8 mouse cellular contexts compared by ENCODE assay signal in genomic region chr4:128712136-128712655, GRCm38 (mm10). TPM values are rescaled to one million over a fixed set of nuclear protein-coding genes. Genes with fewer than 3 reads are reported as not detected.
DNase-seq lines count a peak whose midpoint lies in the region; ATAC-seq lines count a peak whose summit lies in the region.

No protein-coding gene starts in this region.

- ATAC-seq in forebrain, embryonic 13.5 days = no peak
- ATAC-seq in liver, embryonic 13.5 days (ENCODE audit: low read depth) = no peak

- peak overlapping the region; percentile 58 for H3K4me2 ChIP-seq in forebrain, embryonic 13.5 days
- peak overlapping the region; percentile 72 for H3K4me2 ChIP-seq in liver, embryonic 13.5 days

- H3K27ac ChIP-seq in forebrain, embryonic 13.5 days = peak overlapping the region; percentile 45
- no peak overlapping the region; the same call in 1 of the 2 replicates for H3K27ac ChIP-seq in liver, embryonic 13.5 days

- peaks cover 24% of the 10 kb centered on the region; the same call in 1 of the 2 replicates for H3K36me3 ChIP-seq in forebrain, embryonic 13.5 days (ENCODE audit: poor library complexity, severe bottlenecking)
- no peaks in the 10 kb centered on the region for H3K36me3 ChIP-seq in liver, embryonic 13.5 days

- 0 out of 2 replicates have a peak overlapping the region, but pooled peaks have one; percentile 19 for H3K4me3 ChIP-seq in forebrain, embryonic 13.5 days
- peak overlapping the region; percentile 50 for H3K4me3 ChIP-seq in liver, embryonic 13.5 days (replicated peaks)

- DNase-seq in kidney, adult 18-20 months = peak; percentile 46
- DNase-seq in kidney, adult 11 months = no peak
- peak; percentile 71 for DNase-seq in Muller cell, postnatal 12 days (ENCODE audit: inconsistent ontology term)
- no peak for DNase-seq in liver, embryonic 13.5 days
- no peak for DNase-seq in urinary bladder, postnatal 36 days (ENCODE audit: low spot score in 2 of 2)
- no peak for DNase-seq in layer of hippocampus, postnatal 36 days
- no peak for DNase-seq in adipocyte (ENCODE audit: low spot score)

- peaks cover 63% of the 10 kb centered on the region for H3K4me1 ChIP-seq in forebrain, embryonic 13.5 days
- peaks cover 47% of the 10 kb centered on the region for H3K4me1 ChIP-seq in liver, embryonic 13.5 days (replicated peaks)

- H3K27me3 ChIP-seq in forebrain, embryonic 13.5 days = peaks cover 4% of the 10 kb centered on the region; the same call in 1 of the 2 replicates
- peaks cover 10% of the 10 kb centered on the region for H3K27me3 ChIP-seq in liver, embryonic 13.5 days

- WGBS in forebrain, embryonic 13.5 days = 26% methylated on average over 13 of the region's 13 CpGs
- 62% methylated on average over 13 of the region's 13 CpGs for WGBS in liver, embryonic 13.5 days (ENCODE audit: insufficient replicate concordance)

- no peaks in the 10 kb centered on the region for H3K9me3 ChIP-seq in forebrain, embryonic 13.5 days (replicated peaks)
- H3K9me3 ChIP-seq in liver, embryonic 13.5 days (replicated peaks) = no peaks in the 10 kb centered on the region

- peak overlapping the region; percentile 39 for H3K9ac ChIP-seq in forebrain, embryonic 13.5 days
- H3K9ac ChIP-seq in liver, embryonic 13.5 days = peak overlapping the region; percentile 55

RNA-seq across cellular contexts. Expression of gene A3galt2, which starts 43.0 kb away (rescaled TPM):
- 0.67 and 0.88 TPM in 2 replicates for polyA plus RNA-seq in forebrain, embryonic 13.5 days (2015; fragmentation: Nextera tagmentation; extraction: Ambion mirVana)
- not detected in 2 replicates for polyA plus RNA-seq in liver, embryonic 13.5 days (2015; fragmentation: Nextera tagmentation; extraction: Ambion mirVana)
- total RNA-seq in layer of hippocampus, postnatal 36 days (2021) = under 1 TPM; 0.48 to 0.62 TPM

RNA-seq across cellular contexts. Expression of gene Phc2, which starts 57.7 kb away (rescaled TPM):
- polyA plus RNA-seq in forebrain, embryonic 13.5 days (2015; fragmentation: Nextera tagmentation; extraction: Ambion mirVana) = 34.9 and 38.2 TPM in 2 replicates
- polyA plus RNA-seq in liver, embryonic 13.5 days (2015; fragmentation: Nextera tagmentation; extraction: Ambion mirVana) = 9.9 and 12.9 TPM in 2 replicates
- total RNA-seq in layer of hippocampus, postnatal 36 days (2021) = 10 to 100 TPM; 91.4 to 96.9 TPM

Comparison
In these comparisons a context has a peak if more than half of its experiments do, and no peak if none do; other contexts are left out.
1. DNase-seq: peak in kidney, adult 18-20 months (single experiment) and Muller cell, postnatal 12 days (single experiment); none in kidney, adult 11 months (single experiment), liver, embryonic 13.5 days (single experiment), urinary bladder, postnatal 36 days (0 of 2), layer of hippocampus, postnatal 36 days (0 of 2) and adipocyte (single experiment).